Mouse (Mus musculus) c-Kit-positive CD71-positive TER-119-positive erythroid progenitor cells, embryonic 14.5 days (primary cell): ENCODE results near the gene Grm7.

Experiments
- DNase-seq: peaks from one replicate; pipeline ENCODE4 v3.0.0-alpha.2; 2013; ENCODE audit warnings: low spot score

Grm7 gene

GRCm38 (mm10) chr6:110645411-110646361 lies at the start of gene Grm7:
Gene Grm7, plus strand, starts transcription at chr6:110645581.
- DNase-seq = no peak

GRCm38 (mm10) chr6:110645041-110645410 lies 355 bp upstream of the Grm7 start:
- DNase-seq = no peak

GRCm38 (mm10) chr6:110646901-110647300 lies 1.5 kb downstream of the Grm7 start:
- DNase-seq = no peak

- no peak for DNase-seq
Measured at GRCm38 (mm10) chr6:110649227-110649626, 3.8 kb downstream of the Grm7 start.

GRCm38 (mm10) chr6:110653361-110654001 lies 8.1 kb downstream of the Grm7 start:
- no peak for DNase-seq

- no peak for DNase-seq
Measured at GRCm38 (mm10) chr6:110664436-110664835, 19.1 kb downstream of the Grm7 start.

GRCm38 (mm10) chr6:110668447-110668846 lies 23.1 kb downstream of the Grm7 start:
- no peak for DNase-seq

GRCm38 (mm10) chr6:110690954-110691353 lies 45.6 kb downstream of the Grm7 start:
- no peak for DNase-seq

GRCm38 (mm10) chr6:110709763-110710162 lies 64.4 kb downstream of the Grm7 start:
- no peak for DNase-seq

- DNase-seq = no peak
Measured at GRCm38 (mm10) chr6:110714943-110715342, 69.6 kb downstream of the Grm7 start.

- DNase-seq = no peak
Measured at GRCm38 (mm10) chr6:110723371-110723770, 78.0 kb downstream of the Grm7 start.

- DNase-seq = no peak
Measured at GRCm38 (mm10) chr6:110733914-110734313, 88.5 kb downstream of the Grm7 start.

- no peak for DNase-seq
Measured at GRCm38 (mm10) chr6:110743981-110744670, 98.7 kb downstream of the Grm7 start.

- DNase-seq = no peak
Measured at GRCm38 (mm10) chr6:110755921-110756320, 110.5 kb downstream of the Grm7 start.

GRCm38 (mm10) chr6:110769588-110769987 lies 124.2 kb downstream of the Grm7 start:
- DNase-seq = no peak

- no peak for DNase-seq
Measured at GRCm38 (mm10) chr6:110772652-110773051, 127.3 kb downstream of the Grm7 start.

- no peak for DNase-seq
Measured at GRCm38 (mm10) chr6:110776046-110776445, 130.7 kb downstream of the Grm7 start.

- DNase-seq = no peak
Measured at GRCm38 (mm10) chr6:110785497-110785928, 140.1 kb downstream of the Grm7 start.

GRCm38 (mm10) chr6:110792696-110793095 lies 147.3 kb downstream of the Grm7 start:
- no peak for DNase-seq

- no peak for DNase-seq
Measured at GRCm38 (mm10) chr6:110807481-110807880, 162.1 kb downstream of the Grm7 start.

- no peak for DNase-seq
Measured at GRCm38 (mm10) chr6:110812214-110812613, 166.8 kb downstream of the Grm7 start.

- DNase-seq = no peak
Measured at GRCm38 (mm10) chr6:110818236-110818635, 172.9 kb downstream of the Grm7 start.

- DNase-seq = no peak
Measured at GRCm38 (mm10) chr6:110868311-110868710, 222.9 kb downstream of the Grm7 start.
